Mouse (Mus musculus): ENCODE measurements around the gene Ppm1m.

The Ppm1m gene

DNA sequence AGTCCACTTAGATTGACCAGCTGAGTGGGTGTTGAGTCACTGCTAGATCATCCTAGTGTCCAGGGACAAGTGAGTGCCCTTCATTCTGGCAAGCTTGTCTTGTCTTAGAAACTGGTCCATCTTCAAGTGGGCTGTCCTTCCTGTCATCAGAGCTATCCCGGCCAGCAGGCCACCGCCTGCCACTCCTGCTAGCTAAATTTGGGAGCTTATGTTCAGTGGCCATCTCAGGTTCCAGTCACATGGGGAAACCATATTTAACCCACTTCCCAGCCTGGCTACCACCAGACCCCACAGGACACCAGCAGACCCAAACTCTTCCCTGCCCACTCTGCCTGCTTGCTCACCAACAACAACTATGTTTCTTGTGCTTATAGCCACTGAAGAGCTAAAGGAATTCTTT, 7.0 kb upstream of the Ppm1m start:
- POLR2A ChIA-PET, result interaction anchor here in 3 of 4 experiments (0.8 to 6.5 kb wide), 16 partner anchors 9 to 161 kb away, joined by 3 to 94 read pairs (median 4); partner anchors contain the start of genes Wdr82 (in 2 of the 3) and Glyctk (in 1 of the 3)
- CTCF ChIA-PET, result interaction anchor here in 2 of 4 experiments (0.5 to 1.3 kb wide), 2 partner anchors 58 to 235 kb away, joined by 3 read pairs; no protein-coding TSS in a partner anchor

DNA sequence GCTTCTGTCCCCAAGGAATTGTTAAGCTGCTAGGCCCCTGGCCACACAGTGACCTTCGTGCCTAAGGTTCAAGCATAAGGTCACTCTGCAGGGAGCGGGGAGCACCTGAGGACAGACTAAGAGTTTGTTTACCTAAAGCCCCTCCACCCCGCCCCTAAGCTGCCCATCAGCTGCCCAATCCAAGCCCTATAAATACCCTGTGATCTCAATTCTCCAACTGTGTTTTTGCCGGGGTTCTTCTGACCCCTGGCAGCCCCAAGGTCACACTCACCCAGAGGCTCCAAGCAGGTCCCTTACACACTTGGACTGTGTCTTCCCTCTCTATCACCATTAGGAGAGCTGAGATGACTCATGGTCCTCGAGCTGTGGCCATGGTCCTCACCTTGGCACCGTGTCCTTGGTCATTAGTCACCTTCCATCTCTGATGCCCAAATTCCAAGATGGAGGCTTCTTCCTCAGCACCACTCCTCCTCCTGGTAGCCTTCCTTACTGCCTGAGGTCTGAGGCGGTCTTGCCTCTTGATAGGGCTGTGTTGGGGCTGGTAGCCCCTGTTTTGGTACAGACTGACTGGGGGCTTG, 6.3 kb upstream of the Ppm1m start:
- CTCF ChIA-PET, result interaction anchor here in 2 of 4 experiments (0.6 to 1.3 kb wide), 2 partner anchors 57 to 379 kb away, joined by 3 read pairs; no protein-coding TSS in a partner anchor

DNA sequence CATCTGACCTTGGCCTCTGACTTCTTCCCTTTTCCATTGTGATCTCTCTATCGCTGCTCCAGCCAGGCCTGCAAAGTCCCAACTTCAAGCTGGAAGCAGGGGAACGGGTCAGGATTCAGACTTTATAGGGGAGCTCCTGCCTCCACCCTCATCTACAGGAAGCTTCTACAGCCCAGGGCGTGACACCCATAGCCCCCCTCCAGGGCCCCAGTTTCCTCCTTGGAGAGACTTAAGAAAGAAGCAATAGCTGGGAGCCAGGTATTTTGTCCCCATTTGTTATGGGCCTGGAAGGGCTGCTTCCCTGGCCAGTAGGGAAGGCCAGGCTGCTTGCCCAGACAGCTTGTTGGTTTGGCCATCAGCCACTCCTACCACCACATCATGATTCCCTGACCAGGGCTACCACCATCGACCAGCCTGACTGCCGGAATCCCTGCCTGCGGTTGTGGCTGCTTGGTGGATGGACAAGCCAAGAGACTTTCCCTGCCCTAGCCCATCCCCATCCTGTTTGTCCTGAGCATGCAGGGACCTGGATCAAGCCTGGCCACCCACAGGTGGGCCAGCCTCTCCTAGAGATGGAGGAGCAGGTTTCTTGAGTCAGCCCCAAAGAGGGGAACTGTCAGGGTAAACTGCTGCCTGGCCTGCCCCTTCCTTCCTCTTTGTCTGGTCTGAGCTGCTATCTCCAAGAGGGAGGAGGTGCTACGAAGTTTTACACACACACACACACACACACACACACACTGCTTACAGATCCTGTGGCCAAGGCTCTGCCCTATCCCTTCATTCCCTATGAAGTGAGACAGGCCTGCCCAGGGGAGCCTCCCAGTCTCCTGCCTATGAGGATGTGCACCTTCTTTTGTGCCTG, 4.7 kb upstream of the Ppm1m start:
- POLR2A ChIA-PET, result interaction anchor here (0.5 to 6.5 kb wide), 22 partner anchors 8 to 770 kb away, joined by 3 to 94 read pairs (median 10); partner anchors contain the start of genes Wdr82 (in 2 of the 4), Abhd14a (in 1 of the 4), Abhd14b (in 1 of the 4) and Dusp7 (in 1 of the 4)
- CTCF ChIA-PET, result interaction anchor here in 3 of 4 experiments (0.6 to 2.6 kb wide), 4 partner anchors 8 to 1470 kb away, joined by 3 to 36 read pairs (median 4); no protein-coding TSS in a partner anchor

More for the DNA sequence above, 6.3 kb upstream of the Ppm1m start:
- POLR2A ChIA-PET, result interaction anchor here in 3 of 4 experiments (0.6 to 6.5 kb wide), 19 partner anchors 9 to 1401 kb away, joined by 3 to 94 read pairs (median 3); partner anchors contain the start of genes Wdr82 (in 3 of the 3), Abhd14a (in 1 of the 3), Abhd14b (in 1 of the 3) and Acy1 (in 1 of the 3)

DNA sequence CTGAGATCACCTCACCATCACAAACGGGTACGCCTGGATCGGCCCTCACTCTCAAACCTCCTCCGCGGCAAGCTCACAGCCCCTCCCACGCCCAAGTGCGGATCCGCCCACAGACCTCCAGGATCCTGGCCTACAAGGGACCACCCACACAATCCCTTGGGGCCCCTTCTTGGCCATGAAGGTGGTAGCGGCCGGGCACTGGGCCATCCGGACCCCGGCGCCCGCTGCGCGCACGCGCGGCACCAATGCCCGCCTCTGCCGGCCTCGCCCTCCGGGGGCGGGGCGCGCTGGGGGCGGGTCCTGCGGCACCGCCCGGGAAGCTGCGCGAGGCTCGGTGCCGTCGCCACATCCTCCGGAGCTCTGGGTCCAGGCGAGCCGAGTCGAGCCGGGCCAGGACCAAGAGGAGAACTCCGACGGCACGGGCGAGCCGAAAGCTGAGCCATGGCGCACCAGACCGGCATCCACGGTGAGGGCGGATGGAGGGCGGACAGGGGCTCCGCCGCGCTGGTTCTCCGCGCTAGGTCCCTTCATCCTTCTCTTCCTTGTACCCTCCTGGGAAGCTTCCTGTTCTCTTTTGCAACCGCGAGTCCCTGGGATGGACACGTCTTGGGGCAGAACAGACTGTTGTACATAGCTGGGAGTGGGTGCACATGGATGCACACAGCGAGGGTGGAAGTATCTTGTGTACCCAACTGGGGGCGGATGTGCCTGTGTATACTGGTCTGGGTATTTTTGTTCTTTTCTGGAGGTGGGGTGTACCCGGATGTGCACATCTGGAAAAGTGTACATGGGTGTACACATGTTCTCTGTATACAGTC, 3.5 kb upstream of the Ppm1m start, which contains the start of gene Twf2:
Gene Twf2 (plus strand): TSS at position 290 of the 818 bp plus-strand sequence.
- ChIA-PET POLR2A (interaction anchor here (0.6 to 6.5 kb wide), 50 partner anchors 9 to 450 kb away, joined by 3 to 94 read pairs (median 5); partner anchors contain the start of genes Wdr82 (in 3 of the 4), Acy1 (in 2 of the 4), Parp3 (in 2 of the 4) and Rpl29 (in 2 of the 4)), CTCF (interaction anchor here (0.5 to 2.6 kb wide), 23 partner anchors 8 to 514 kb away, joined by 3 to 36 read pairs (median 4); partner anchors contain the start of genes Parp3 (in 2 of the 4) and Poc1a (in 1 of the 4))

DNA sequence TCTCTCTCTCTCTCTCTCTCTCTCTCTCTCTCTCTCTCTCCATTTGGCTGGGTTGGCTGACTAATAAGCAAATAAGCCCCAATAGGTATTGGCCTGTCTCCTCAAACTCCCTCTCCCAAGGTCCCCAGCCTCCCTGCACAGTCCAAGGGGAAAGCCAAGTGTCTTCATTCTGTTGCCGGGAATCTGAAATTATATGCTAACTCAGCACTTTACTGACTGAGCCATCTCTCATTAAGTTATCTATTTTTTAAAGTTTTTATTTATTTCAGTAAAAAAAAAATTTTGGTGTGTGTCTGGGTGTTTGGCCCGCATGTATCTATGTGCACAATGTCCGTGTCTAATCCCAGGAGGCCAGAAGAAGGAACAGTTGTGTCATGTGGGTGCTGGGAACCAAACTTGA, 2.3 kb upstream of the Ppm1m start:
- ChIA-PET CTCF (interaction anchor here in 2 of 4 experiments (1.4 to 2.6 kb wide), 4 partner anchors 10 to 45 kb away, joined by 7 to 36 read pairs (median 14); no protein-coding TSS in a partner anchor), POLR2A (interaction anchor here in 3 of 4 experiments (0.5 to 6.5 kb wide), 19 partner anchors 9 to 578 kb away, joined by 3 to 94 read pairs (median 13); partner anchors contain the start of genes Wdr82 (in 3 of the 3), Acy1 (in 2 of the 3) and Rpl29 (in 1 of the 3))

DNA sequence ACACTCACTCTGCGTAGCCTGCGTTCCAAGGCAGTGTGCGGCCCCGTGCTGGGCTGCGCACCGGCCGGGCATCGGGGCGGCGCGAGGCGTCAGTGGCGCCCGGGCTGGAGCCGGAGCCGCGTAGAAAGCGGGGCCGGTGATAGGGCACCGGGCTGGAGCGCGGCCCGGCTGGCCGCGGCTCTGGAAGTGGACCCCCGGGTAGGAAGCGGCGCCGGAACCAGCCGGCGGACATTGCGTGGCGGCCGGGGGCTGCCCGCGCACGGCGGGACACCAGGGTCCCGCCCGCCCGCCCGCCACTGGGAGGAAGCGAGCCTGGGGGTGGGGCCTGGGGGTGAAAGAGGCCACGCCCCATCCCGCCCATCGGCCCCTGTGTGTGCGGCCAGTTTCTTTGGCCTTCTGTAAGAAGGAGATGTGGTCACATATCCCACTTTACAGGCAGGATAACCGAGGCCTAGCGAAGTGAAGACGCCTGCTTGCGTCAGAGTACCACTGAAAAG, 536 bp downstream of the Ppm1m start:
- ChIA-PET CTCF (interaction anchor here in 2 of 4 experiments (1.1 to 1.9 kb wide), 3 partner anchors 13 to 19 kb away, joined by 3 to 13 read pairs (median 6); no protein-coding TSS in a partner anchor), POLR2A (interaction anchor here in 3 of 4 experiments (0.7 to 23.6 kb wide), 18 partner anchors 8 to 239 kb away, joined by 3 to 761 read pairs (median 8); partner anchors contain the start of genes Wdr82 (in 3 of the 3), Acy1 (in 1 of the 3) and Rpl29 (in 1 of the 3))

DNA sequence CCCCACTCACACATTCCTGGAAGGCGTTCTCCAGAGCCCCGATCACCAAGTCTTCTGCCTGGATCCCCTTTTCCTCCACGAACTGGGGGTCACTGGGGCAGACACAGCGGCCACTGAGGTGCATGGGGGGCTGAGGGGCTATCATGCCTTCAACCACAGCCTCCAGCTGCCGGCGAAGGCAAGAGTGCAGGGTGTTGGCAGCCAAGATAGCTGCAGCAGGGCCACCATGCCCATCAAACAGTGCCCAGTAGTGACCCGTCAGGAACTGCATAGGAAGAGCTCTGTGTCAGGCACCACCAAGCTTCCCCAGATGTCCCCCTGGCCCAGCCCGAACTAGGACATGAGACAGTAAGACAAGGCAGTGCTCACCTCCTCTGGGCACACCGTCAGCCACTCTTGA, 1.8 kb downstream of the Ppm1m start:
- CTCF ChIA-PET, result interaction anchor here in 2 of 4 experiments (0.8 to 3.3 kb wide), 3 partner anchors 14 to 16 kb away, joined by 3 to 25 read pairs (median 3); no protein-coding TSS in a partner anchor
- POLR2A ChIA-PET, result interaction anchor here in 3 of 4 experiments (0.7 to 23.6 kb wide), 19 partner anchors 8 to 241 kb away, joined by 3 to 761 read pairs (median 4); partner anchors contain the start of genes Wdr82 (in 2 of the 3), Acy1 (in 1 of the 3) and Alas1 (in 1 of the 3)

DNA sequence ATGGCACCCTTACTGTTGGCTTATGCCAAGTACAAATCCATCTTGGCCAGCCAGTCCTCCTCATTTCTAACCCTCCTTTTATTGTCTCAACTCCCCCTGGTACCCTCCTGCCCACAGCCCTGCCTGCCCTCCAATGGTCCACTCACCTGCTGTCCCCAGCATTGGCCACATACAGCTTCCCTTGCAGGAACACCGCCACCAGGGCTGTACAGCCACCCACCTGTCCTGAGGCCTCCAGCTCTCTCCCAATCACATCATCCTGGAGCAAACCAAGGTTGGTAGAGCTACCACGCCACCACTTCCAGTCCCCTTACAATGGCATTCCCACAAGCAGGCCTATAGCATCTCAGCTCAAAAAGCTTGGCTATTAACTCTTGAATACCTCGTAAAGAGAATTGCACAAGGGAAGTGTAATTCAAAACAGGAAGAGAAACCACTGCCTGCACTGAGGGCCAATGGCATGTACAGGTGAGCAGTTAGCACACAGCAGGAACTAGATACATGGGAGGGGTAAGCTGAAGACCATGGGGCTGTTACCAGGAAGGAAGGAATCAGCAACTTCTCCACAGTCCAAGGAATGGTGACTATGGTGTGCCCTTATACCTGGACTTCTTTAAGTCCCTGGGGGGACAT, 2.3 kb downstream of the Ppm1m start:
- CTCF ChIA-PET, result interaction anchor here in 2 of 4 experiments (1.4 to 3.3 kb wide), 3 partner anchors 14 to 17 kb away, joined by 3 to 25 read pairs (median 19); no protein-coding TSS in a partner anchor
- POLR2A ChIA-PET, result interaction anchor here (0.7 to 23.6 kb wide), 19 partner anchors 8 to 238 kb away, joined by 3 to 761 read pairs (median 4); partner anchors contain the start of genes Wdr82 (in 2 of the 4) and Alas1 (in 1 of the 4)

DNA sequence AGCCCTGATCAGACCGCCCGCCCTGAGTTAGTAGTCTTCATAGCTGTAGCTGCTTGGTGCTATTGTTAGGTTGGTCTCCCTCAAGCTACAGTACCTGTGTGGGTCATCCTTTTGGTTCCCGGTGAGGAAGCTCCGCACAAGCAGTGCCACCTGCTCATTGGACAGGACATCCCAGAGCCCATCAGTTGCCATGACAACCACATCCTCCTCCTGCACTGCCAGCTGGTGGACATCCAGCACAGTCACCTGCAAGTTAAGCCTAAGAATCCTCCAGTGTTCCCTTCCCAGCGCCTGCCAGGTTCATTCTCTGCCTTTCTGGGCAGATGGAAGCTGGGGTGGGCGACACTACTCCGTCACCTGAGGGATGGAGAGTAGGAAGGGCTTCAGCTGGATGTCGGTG, 3.9 kb downstream of the Ppm1m start:
- POLR2A ChIA-PET, result interaction anchor here (0.6 to 23.6 kb wide), 15 partner anchors 9 to 237 kb away, joined by 3 to 761 read pairs (median 4); partner anchors contain the start of genes Wdr82 (in 2 of the 4) and Poc1a (in 1 of the 4)
- CTCF ChIA-PET, result interaction anchor here in 3 of 4 experiments (0.5 to 3.3 kb wide), 3 partner anchors 16 to 451 kb away, joined by 6 to 25 read pairs (median 19); no protein-coding TSS in a partner anchor

DNA sequence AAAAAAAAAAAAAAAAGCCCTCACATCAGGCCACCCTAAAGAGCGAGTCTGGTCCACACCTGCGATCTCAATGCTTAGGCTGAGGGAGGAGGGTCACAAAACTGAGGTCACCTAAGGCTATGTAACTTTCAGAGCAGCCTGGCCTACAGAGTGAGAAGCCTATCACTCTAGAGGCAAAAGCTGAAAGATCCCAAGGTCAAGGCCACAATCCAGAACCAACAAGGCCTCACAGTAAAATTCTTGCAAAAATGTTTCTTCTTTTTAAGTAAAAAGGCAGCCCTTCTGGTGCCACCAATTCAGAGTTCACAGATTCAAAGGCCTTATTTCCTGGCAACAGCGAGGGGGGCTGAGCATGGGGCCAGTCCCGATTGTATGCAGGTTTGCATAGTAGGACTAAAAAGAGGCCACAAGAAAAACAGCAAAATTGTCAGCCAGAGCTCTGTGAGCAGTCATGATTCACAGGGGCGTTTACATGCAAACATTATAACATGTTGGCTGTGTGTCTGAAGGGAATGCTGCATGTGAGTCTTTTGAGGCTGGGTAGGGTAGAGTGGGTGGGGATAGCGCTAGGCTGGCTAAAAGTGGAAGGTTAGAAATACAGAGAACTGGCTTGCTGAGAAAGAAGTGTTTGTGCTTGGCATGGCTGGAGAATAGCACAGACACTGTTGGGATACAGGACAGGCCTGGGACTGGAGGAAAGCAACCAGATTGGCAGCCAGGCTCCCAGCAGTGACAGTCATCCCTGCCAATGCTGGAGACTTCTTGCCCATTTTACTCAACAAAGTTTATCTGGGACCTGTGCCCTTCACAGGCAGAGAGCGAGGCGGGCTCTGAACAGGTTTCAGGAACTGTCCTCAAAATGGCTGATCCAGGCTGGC, 5.4 kb downstream of the Ppm1m start:
- CTCF ChIA-PET, result interaction anchor here in 2 of 4 experiments (0.6 to 4.7 kb wide), 3 partner anchors 17 to 236 kb away, joined by 3 to 22 read pairs (median 4); no protein-coding TSS in a partner anchor
- POLR2A ChIA-PET, result interaction anchor here in 3 of 4 experiments (0.5 to 23.6 kb wide), 15 partner anchors 9 to 869 kb away, joined by 3 to 761 read pairs (median 4); partner anchors contain the start of genes Wdr82 (in 3 of the 3), Twf2 (in 2 of the 3), Pcbp4 (in 1 of the 3) and Rpl29 (in 1 of the 3)

DNA sequence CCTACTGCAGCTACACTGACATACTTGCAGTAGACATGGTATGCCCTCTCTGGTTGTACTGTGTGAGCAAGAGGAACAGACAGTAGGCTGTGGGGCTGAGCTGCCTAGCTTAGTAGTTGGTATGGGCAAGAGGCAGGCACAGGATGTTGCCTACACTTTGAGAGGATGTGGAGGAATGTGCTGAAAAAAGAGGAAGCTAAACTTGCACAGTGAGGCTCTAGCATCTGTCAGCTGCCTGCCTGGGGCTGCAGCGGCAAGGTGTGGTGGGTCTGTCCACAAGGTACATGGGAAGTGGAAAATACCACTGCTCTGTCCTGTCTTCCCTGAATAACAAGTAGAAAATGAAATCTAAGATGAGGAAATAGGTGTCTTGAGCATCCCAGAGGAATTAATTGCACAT, 6.5 kb downstream of the Ppm1m start:
- POLR2A ChIA-PET, result interaction anchor here (0.6 to 23.6 kb wide), 23 partner anchors 8 to 260 kb away, joined by 3 to 761 read pairs (median 6); partner anchors contain the start of genes Wdr82 (in 4 of the 4), Rpl29 (in 2 of the 4), Twf2 (in 2 of the 4) and Pcbp4 (in 1 of the 4)
- CTCF ChIA-PET, result interaction anchor here in 3 of 4 experiments (0.5 to 4.7 kb wide), 8 partner anchors 10 to 1194 kb away, joined by 3 to 22 read pairs (median 4); partner anchors contain the start of genes Poc1a (in 1 of the 3) and Twf2 (in 1 of the 3)

DNA sequence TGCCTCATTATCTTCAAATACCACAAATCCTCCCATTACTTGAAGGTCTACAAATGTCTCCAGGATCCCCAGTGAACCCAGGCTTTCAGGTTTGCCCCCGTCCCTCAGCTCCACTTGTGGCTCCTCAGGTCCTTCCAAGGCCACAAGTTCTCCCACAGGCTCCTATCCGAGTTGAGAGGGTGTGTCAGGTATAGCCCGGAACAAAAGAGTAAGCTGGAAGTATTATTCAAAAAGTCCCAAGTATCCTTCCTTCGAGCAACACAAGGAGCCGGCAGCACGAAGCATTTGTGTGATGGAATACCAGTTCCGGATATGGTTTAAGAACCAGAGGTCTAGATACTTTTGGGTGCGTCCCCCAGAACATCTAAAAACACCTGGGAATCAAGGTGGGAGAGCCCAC, 7.5 kb downstream of the Ppm1m start:
- ChIA-PET CTCF (interaction anchor here in 2 of 4 experiments (0.9 to 4.7 kb wide), 6 partner anchors 11 to 230 kb away, joined by 3 to 22 read pairs (median 4); partner anchors contain the start of genes Poc1a (in 1 of the 2) and Twf2 (in 1 of the 2)), POLR2A (interaction anchor here (0.6 to 23.6 kb wide), 28 partner anchors 8 to 356 kb away, joined by 3 to 761 read pairs (median 7); partner anchors contain the start of genes Wdr82 (in 4 of the 4), Twf2 (in 2 of the 4), Acy1 (in 1 of the 4) and Poc1a (in 1 of the 4))

DNA sequence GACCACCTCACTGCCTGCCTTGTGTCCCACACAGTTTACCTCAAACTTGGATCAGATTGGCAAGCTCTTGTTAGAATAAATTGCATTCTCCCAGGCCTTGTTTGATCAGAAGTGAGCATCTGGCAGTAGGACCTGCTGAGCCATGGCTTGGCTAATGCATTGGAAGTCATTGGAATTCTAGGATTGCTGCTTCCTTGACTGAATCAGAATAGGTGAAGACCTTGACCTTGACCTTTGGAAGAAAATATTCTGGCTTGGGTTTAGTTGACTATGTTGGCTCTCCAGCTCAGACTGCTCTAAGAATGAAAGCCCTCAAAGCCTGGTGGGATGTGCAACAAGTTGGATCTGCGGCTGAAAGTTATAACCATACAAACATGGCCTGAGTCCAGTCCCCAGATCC, 8.2 kb downstream of the Ppm1m start:
- CTCF ChIA-PET, result interaction anchor here in 3 of 4 experiments (0.6 to 4.7 kb wide), 4 partner anchors 20 to 1622 kb away, joined by 3 to 22 read pairs (median 4); no protein-coding TSS in a partner anchor
- POLR2A ChIA-PET, result interaction anchor here (0.6 to 23.6 kb wide), 29 partner anchors 8 to 383 kb away, joined by 3 to 761 read pairs (median 7); partner anchors contain the start of genes Wdr82 (in 4 of the 4), Ppm1m (in 2 of the 4), Twf2 (in 2 of the 4) and Acy1 (in 1 of the 4)

DNA sequence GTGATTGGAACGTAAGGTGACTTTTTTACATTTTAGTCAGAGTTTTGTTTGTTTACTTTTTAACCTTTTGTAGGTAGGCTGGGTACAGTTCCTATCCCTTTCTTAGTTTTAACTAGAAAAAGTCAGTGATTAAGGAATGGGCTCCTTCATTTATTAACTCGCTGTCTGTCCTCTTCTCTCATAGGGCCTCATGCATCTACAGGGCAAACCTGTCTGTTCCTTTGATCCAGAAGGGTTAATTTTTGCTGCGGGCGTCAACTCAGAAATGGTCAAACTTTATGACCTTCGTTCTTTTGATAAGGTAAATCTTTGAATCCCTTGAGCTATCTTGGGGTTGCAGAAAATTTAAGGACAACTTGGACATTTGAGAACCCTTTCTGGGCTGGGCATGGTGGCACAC, 15.6 kb downstream of the Ppm1m start:
- CTCF ChIA-PET, result interaction anchor here in 1 of 4 experiments (0.5 kb wide), 1 partner anchor 10 kb away, joined by 4 read pairs; no protein-coding TSS in a partner anchor

More for the DNA sequence above, 15.6 kb downstream of the Ppm1m start:
- POLR2A ChIA-PET, result interaction anchor here in 3 of 4 experiments (0.9 to 23.6 kb wide), 13 partner anchors 3 to 246 kb away, joined by 3 to 761 read pairs (median 4); partner anchors contain the start of genes Wdr82 (in 2 of the 3) and Twf2 (in 1 of the 3)

Data from embryonic stem cell, embryonic (primary cell).